Mouse (Mus musculus) liver, embryonic 11.5 days (tissue): ENCODE data around the gene Gtdc1. TPM values are rescaled to one million over a fixed set of nuclear protein-coding genes. Genes with fewer than 3 reads are reported as not detected.

ENCODE experiments used
- ATAC-seq: fragments of 200-750 bp; cut with Nextera tagmentation; replicated peaks from 2 replicates; pipeline ENCODE4 v1.8.0; 2017; ENCODE audit warnings: moderate number of reproducible peaks, mild to moderate bottlenecking, moderate TSS enrichment, moderate library complexity; ENCODE audit not compliant: low FRiP score
- DNase-seq: peaks from one replicate; pipeline ENCODE4 v3.0.0-alpha.2; 2017; ENCODE audit warnings: low spot score
- H3K27ac ChIP-seq: fragments of 300-500 bp; sonication (generic); 2 replicates; pipeline ENCODE4 v1.5.1; 2014; ENCODE audit warnings: mild to moderate bottlenecking, low read depth, low read length, control low read depth
- H3K27me3 ChIP-seq: fragments of 300-500 bp; sonication (generic); replicated peaks from 2 replicates; pipeline ENCODE4 v1.6.1; 2014; ENCODE audit warnings: low read length, mixed read lengths; ENCODE audit not compliant: control insufficient read depth, insufficient read depth
- H3K36me3 ChIP-seq: fragments of 300-500 bp; sonication (generic); 2 replicates; pipeline ENCODE4 v1.6.1; 2014; ENCODE audit warnings: mild to moderate bottlenecking, low read length, moderate library complexity, mixed read lengths; ENCODE audit not compliant: control insufficient read depth, insufficient read depth
- H3K4me1 ChIP-seq: fragments of 300-500 bp; sonication (generic); replicated peaks from 2 replicates; pipeline ENCODE4 v1.6.1; 2014; ENCODE audit warnings: low read length, mixed read lengths; ENCODE audit not compliant: control insufficient read depth, insufficient read depth
- H3K4me2 ChIP-seq: fragments of 300-500 bp; sonication (generic); 2 replicates; pipeline ENCODE4 v1.6.1; 2014; ENCODE audit warnings: mild to moderate bottlenecking, control low read depth, moderate library complexity
- H3K4me3 ChIP-seq: fragments of 300-500 bp; sonication (generic); 2 replicates; pipeline ENCODE4 v1.5.1; 2014; ENCODE audit warnings: low read depth, low read length, control low read depth
- H3K9ac ChIP-seq: fragments of 300-500 bp; sonication (generic); 2 replicates; pipeline ENCODE4 v1.6.1; 2014; ENCODE audit warnings: low read depth, low read length, control low read depth
- H3K9me3 ChIP-seq: fragments of 300-500 bp; sonication (generic); 2 replicates; pipeline ENCODE4 v1.6.1; 2016; ENCODE audit warnings: low read length, inconsistent platforms, mixed read lengths; ENCODE audit not compliant: control insufficient read depth
- WGBS: fragments of 180-500 bp; shearing (Covaris S2); extraction: QIAGEN DNeasy Blood & Tissue Kit; methylation state at CpG from one replicate; pipeline ENCODE4 v1.1.7; 2014; 5-methylcytosine and 5-hydroxymethylcytosine counted together
- polyA plus RNA-seq: library from polyadenylated mRNA; unstranded; fragments of >200 nt; fragmentation: Nextera tagmentation; extraction: Ambion mirVana; gene quantifications from 2 replicates; pipeline ENCODE4 v1.2.1, GENCODE M21; 2014

Gtdc1 gene
- polyA plus RNA-seq, result 8.1 and 8.5 TPM in 2 replicates

DNA sequence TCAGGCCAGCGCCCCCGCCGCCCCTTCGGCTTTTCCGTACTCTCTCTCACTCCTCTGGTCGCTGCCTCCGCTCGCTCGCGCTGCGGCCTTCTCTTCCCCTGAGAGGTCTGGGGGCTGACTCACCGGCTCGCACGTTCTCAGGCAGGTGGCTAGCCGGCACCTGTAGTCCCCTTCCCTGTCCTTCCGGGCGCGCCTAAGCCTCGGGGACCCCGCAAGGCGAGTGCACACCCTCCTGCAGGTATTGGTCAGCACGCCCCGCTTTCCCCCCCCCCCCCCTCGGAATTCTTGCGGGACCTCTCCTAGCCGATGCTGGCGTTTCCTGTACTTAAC is at the start of gene Gtdc1:
Gene Gtdc1, minus strand, starts transcription at position 176 of the 330 bp plus-strand sequence.
- H3K27me3 ChIP-seq, result no peaks in the 10 kb centered on the region

DNA sequence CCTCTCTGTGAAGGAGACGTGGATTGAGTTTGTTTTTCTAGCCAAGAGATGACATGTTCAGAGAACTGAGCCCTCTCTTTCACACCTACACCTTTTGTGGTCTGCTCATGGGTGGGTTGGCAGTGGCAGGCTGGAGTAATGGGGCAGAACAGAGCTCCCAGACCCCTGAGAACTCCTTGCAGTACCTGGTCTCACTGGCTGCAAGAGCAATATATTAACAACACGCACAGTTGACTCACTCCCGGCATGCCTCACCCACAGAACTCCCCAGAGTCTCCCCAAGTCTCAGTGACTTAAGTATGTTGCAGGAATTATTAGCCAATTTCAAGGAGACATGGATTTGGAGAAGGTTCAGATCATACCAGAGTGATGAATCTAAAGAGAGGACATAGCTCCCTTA is 49.6 kb upstream of the Gtdc1 start:
- no peaks in the 10 kb centered on the region for H3K27me3 ChIP-seq
- H3K9me3 ChIP-seq, result no peaks in the 10 kb centered on the region
- H3K9ac ChIP-seq, result no peak overlapping the region
- no peaks in the 10 kb centered on the region for H3K36me3 ChIP-seq
- WGBS, result 77% methylated on average over 3 of the region's 3 CpGs
- no peak for DNase-seq
- no peak overlapping the region for H3K4me3 ChIP-seq
- no peak overlapping the region for H3K4me2 ChIP-seq
- no peak for ATAC-seq
- H3K4me1 ChIP-seq, result peaks cover 9% of the 10 kb centered on the region
- no peak overlapping the region for H3K27ac ChIP-seq

More for the DNA sequence above, at the start of gene Gtdc1:
- Histone ChIP-seq H3K27ac (peak within 1 kb of the TSS; percentile 86), H3K4me3 (peak within 1 kb of the TSS; percentile 71), H3K4me2 (peak within 1 kb of the TSS; percentile 79), H3K9me3 (no peaks in the 10 kb centered on the region), H3K36me3 (no peaks in the 10 kb centered on the region), H3K4me1 (peaks cover 6% of the 10 kb centered on the region), H3K9ac (peak within 1 kb of the TSS; percentile 83)
- ATAC-seq (no peak; the same call in 1 of the 2 replicates), DNase-seq (no peak)
- under 1% methylated on average over 25 of the region's 27 CpGs for WGBS

GRCm38 (mm10) chr2:44976484-44976883 is 49.0 kb upstream of the Gtdc1 start:
- no peak for ATAC-seq
- WGBS, result 54% methylated on average over 4 of the region's 4 CpGs
- DNase-seq, result no peak
- no peak overlapping the region for H3K27ac ChIP-seq
- no peaks in the 10 kb centered on the region for H3K27me3 ChIP-seq
- no peaks in the 10 kb centered on the region for H3K9me3 ChIP-seq
- no peak overlapping the region for H3K4me2 ChIP-seq
- H3K4me1 ChIP-seq, result peaks cover 9% of the 10 kb centered on the region
- no peak overlapping the region for H3K9ac ChIP-seq
- H3K36me3 ChIP-seq, result no peaks in the 10 kb centered on the region
- no peak overlapping the region for H3K4me3 ChIP-seq

GRCm38 (mm10) chr2:44973828-44974227 is 46.4 kb upstream of the Gtdc1 start:
- H3K27ac ChIP-seq, result no peak overlapping the region
- WGBS, result 55% methylated on average over 6 of the region's 6 CpGs
- ATAC-seq, result 0 out of 2 replicates have a peak, but pooled peaks have one; percentile 46

GRCm38 (mm10) chr2:44970087-44970646 is 42.7 kb upstream of the Gtdc1 start:
- WGBS, result 58% methylated on average over 6 of the region's 6 CpGs
- H3K9ac ChIP-seq, result no peak overlapping the region
- H3K27me3 ChIP-seq, result no peaks in the 10 kb centered on the region
- peak overlapping the region; percentile 2; the same call in 1 of the 2 replicates for H3K27ac ChIP-seq
- ATAC-seq (0 out of 2 replicates have a peak, but pooled peaks have one; percentile 47), DNase-seq (no peak)
- no peak overlapping the region for H3K4me2 ChIP-seq
- H3K4me3 ChIP-seq, result no peak overlapping the region
- H3K36me3 ChIP-seq, result no peaks in the 10 kb centered on the region
- H3K9me3 ChIP-seq, result no peaks in the 10 kb centered on the region
- peaks cover 9% of the 10 kb centered on the region for H3K4me1 ChIP-seq

More at GRCm38 (mm10) chr2:44973828-44974227, 46.4 kb upstream of the Gtdc1 start:
- Histone ChIP-seq H3K27me3 (no peaks in the 10 kb centered on the region), H3K9me3 (no peaks in the 10 kb centered on the region), H3K9ac (no peak overlapping the region), H3K4me2 (peak overlapping the region; percentile 6; the same call in 1 of the 2 replicates), H3K4me3 (no peak overlapping the region), H3K4me1 (peaks cover 9% of the 10 kb centered on the region), H3K36me3 (no peaks in the 10 kb centered on the region)
- no peak for DNase-seq

DNA sequence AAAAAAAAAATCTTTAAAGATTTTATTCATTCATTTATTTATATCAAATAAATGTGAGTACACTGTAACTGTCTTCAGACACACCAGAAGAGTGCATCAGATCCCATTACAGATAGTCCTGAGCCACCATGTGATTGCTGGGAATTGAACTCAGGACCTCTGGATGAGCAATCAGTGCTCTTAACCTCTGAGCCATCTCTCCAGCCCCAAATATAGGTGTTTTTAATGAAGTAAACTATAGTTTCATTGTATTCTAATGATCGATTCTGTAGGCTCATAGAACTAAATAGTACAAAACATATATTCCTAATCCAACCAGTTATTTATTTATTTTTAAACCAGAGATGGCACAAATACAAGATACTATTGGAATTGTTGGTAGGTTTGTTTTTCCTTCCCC is 42.2 kb upstream of the Gtdc1 start:
- Histone ChIP-seq H3K4me3 (no peak overlapping the region), H3K9ac (no peak overlapping the region), H3K27ac (no peak overlapping the region), H3K9me3 (no peaks in the 10 kb centered on the region), H3K4me2 (no peak overlapping the region), H3K36me3 (no peaks in the 10 kb centered on the region), H3K4me1 (peaks cover 9% of the 10 kb centered on the region), H3K27me3 (no peaks in the 10 kb centered on the region)
- ATAC-seq (no peak), DNase-seq (no peak)
- WGBS, result 87% methylated on average over 1 of the region's 1 CpGs

GRCm38 (mm10) chr2:44969226-44969625 is 41.8 kb upstream of the Gtdc1 start:
- ATAC-seq (peak; percentile 55; the same call in 1 of the 2 replicates), DNase-seq (no peak)
- 57% methylated on average over 2 of the region's 2 CpGs for WGBS
- H3K27ac ChIP-seq, result no peak overlapping the region
- H3K4me1 ChIP-seq, result peaks cover 9% of the 10 kb centered on the region
- no peaks in the 10 kb centered on the region for H3K36me3 ChIP-seq
- H3K4me3 ChIP-seq, result no peak overlapping the region
- H3K27me3 ChIP-seq, result no peaks in the 10 kb centered on the region
- no peaks in the 10 kb centered on the region for H3K9me3 ChIP-seq
- H3K4me2 ChIP-seq, result no peak overlapping the region
- no peak overlapping the region for H3K9ac ChIP-seq

GRCm38 (mm10) chr2:44965834-44966555 is 38.5 kb upstream of the Gtdc1 start:
- H3K4me3 ChIP-seq, result no peak overlapping the region
- no peaks in the 10 kb centered on the region for H3K36me3 ChIP-seq
- no peaks in the 10 kb centered on the region for H3K27me3 ChIP-seq
- H3K9me3 ChIP-seq, result no peaks in the 10 kb centered on the region
- H3K4me1 ChIP-seq, result peaks cover 6% of the 10 kb centered on the region
- no peak for DNase-seq
- no peak overlapping the region for H3K4me2 ChIP-seq
- WGBS, result 84% methylated on average over 2 of the region's 2 CpGs
- no peak for ATAC-seq
- H3K9ac ChIP-seq, result no peak overlapping the region
- no peak overlapping the region for H3K27ac ChIP-seq

- DNase-seq (no peak), ATAC-seq (0 out of 2 replicates have a peak, but pooled peaks have one; percentile 31)
- H3K27me3 ChIP-seq, result no peaks in the 10 kb centered on the region
- H3K4me2 ChIP-seq, result no peak overlapping the region
- WGBS, result 78% methylated on average over 5 of the region's 5 CpGs
- no peak overlapping the region for H3K27ac ChIP-seq
- no peak overlapping the region for H3K4me3 ChIP-seq
- H3K9me3 ChIP-seq, result no peaks in the 10 kb centered on the region
- H3K9ac ChIP-seq, result no peak overlapping the region
- no peaks in the 10 kb centered on the region for H3K4me1 ChIP-seq
- no peaks in the 10 kb centered on the region for H3K36me3 ChIP-seq
These were observed 35.2 kb upstream of the Gtdc1 start for GRCm38 (mm10) chr2:44962620-44963019.
